Mouse (Mus musculus) left cerebral cortex, postnatal 14 days (tissue): ENCODE measurements at regions not wholly inside any gene's neighbourhood (a gene's known extent, or its start where the extent isn't known, plus 50 kb on each side); places are given as distances from the start of the nearest gene placed in this dataset.

Source experiments
- DNase-seq, 2 experiments: peaks; one replicate each; pipeline ENCODE4 v3.0.0; 2021 to 2022; ENCODE audit warnings: low spot score in 2 of 2, mixed read lengths in 1 of 2
- intact Hi-C: fragments of 180-260 bp; cut with DNase I; formaldehyde crosslinking; loops from one replicate; pipeline ENCODE4 v1.15.1; 2025

GRCm38 (mm10) chr19:23085173-23085660 is 55.8 kb upstream of the Klf9 start:
- no peak for DNase-seq
- intact Hi-C loops, result no loop called here

GRCm38 (mm10) chr19:23087575-23087974 is 53.5 kb upstream of the Klf9 start:
- no peak for DNase-seq
- intact Hi-C loops, result no loop called here

- intact Hi-C loops, result no loop called here
- DNase-seq, result no peak
These were observed 51.9 kb upstream of the Klf9 start for GRCm38 (mm10) chr19:23089081-23089480.

- intact Hi-C loops, result loop anchor here (5.0 kb wide), 1 partner anchor 42 kb away; no protein-coding TSS in a partner anchor
- DNase-seq, result no peak
These were observed 51.1 kb upstream of the Klf9 start for GRCm38 (mm10) chr19:23089761-23090514.
